Mouse (Mus musculus) cerebellum, adult (tissue): ENCODE results near the gene Eif2ak4.

ENCODE experiments used
- ATAC-seq: cut with Nextera tagmentation; 2 replicates; pipeline ENCODE4 v1.9.2; 2017; ENCODE audit warnings: mild to moderate bottlenecking, moderate library complexity, mixed read lengths; ENCODE audit not compliant: insufficient number of reproducible peaks, low FRiP score, low TSS enrichment

Gene Eif2ak4

DNA sequence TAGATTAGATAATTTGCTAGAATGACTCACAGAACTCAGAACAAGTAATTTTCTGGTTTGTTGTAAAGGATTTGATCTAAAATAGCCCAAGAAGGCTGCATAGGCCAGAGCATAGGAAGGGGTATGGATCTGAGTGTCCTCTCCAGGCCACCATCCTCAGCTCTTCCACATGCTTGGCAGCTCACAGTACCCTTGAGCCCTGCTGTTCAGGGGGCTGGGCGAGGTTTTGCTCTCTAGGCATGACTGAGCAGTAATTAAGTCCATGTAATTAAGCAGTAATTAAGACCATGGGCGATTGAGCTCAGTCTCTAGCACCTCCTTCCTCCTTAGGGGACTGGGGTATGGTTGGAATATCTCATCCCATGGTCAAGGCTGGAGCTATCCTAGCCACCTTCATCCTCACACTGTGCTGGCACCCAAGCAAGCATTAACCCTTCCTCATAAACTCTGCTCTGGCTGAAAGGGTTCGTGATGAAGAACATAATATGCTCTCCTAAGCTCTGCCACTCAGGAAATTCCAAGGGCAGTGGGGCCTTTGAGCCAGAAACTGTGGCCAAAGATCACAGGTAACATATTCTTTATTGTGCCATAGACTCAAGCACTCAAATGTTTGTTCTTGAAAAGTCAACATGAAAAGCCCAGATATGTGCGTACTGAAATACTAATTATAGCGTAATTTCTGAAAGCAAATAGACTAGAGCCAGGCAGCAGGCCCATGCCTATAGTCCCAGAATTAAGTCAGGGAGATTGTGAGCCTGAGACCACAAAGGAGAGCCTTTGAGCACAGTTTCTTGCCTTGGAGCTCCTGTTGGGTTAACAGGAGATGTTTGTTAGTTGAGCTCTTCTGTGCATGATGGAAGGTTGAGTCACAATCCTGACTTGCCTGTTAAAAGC, 13.7 kb downstream of the Eif2ak4 start:
- ATAC-seq, result no peak

DNA sequence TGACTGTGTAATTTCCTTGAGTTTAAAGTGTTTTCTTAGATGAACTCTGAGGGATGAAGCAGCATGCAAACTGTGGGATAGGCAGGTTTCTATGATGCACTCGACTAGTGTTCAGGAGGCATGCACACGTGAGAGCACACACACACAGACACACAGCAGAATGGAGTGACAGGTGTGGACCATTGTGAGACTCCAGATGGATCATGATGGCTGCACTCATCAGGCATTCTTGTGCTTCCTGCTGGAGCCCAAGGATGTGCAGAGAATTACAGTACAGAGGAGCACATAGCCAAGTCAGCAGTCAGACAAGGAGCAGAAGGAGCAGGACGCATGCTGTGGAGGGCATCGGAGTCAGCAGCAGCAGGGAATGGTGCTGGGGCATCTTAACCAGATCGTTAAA, 15.9 kb downstream of the Eif2ak4 start:
- 0 out of 2 replicates have a peak, but pooled peaks have one; percentile 39 for ATAC-seq

DNA sequence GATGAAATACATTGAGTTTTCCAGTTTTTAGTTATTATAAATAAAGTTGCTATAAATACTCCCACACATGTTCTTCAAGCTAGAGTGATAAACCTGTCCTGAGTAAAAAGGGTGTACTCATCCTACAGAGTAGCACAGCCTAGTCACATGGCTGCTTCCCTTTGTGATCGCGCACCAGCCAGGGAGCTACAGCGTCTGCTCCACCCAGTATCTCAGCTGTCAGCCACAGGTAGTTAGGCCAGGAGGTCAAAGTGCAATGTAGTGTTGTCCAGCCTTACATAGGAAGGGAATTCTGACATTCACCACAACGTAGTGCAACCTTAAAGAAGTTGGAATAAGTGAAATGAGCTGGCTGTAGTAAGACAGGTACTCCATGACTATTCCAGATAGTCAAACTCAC, 17.1 kb downstream of the Eif2ak4 start:
- no peak for ATAC-seq

DNA sequence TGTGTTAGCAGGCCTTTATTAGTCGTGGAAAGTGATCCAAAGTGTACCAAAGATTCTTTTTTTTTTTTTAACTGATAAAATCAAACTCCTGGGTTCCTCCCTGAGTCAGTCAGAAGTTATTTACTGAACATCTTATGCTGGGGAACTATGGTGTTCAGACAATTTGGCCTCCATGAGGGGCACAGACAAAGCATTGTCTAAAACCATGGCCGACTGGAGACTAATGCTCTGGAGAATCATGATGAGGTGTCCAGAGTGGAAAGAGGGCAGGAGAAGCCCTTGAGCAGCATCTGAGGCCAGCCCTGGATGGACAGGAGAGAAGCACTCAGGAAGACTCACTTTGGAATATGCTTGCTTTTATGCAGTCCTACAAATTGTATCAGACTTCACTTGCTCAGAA, 18.4 kb downstream of the Eif2ak4 start:
- ATAC-seq, result no peak

DNA sequence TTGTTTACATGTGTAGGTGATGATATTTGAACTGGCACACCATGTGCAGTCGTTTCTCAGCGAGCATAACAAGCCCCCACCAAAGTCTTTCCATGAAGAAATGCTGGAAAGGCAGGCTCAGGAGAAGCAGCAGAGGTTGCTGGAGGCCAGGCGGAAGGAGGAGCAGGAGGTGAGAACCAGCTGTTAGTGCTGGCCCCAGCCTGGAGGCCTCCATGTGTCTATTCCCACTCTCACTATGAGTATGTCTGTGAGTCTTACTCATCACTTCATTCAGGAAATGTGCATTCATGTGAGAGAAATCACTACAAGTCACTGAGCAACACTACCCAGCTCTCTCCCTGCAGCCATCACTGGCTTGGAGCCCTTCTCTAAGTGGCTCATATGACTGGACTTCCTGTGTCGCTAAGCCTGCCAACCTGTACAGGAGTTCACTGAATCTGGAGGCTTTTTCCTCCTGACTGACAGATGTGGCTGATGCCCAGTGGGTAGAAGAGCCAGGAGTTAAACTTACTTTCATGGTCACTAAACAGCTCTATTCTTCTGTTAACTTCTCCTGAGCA, 20.0 kb downstream of the Eif2ak4 start:
- no peak for ATAC-seq

DNA sequence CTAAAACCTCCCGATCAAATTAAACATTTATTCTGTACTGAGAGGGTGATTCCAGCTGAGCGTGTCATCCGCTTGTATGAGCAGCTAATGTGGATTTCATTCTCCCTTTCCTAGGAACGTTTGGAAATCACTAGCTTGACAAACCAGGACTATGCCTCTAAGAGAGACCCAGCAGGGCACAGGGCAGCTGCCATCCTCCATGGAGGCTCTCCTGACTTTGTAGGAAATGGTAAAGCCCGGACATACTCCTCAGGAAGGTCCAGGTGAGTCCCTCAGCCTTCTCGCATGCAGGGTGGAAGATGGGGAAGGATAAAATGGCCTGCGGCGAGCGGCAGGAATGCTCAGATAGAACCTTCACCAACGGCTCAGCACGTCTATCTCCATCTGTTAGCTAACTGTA, 24.4 kb downstream of the Eif2ak4 start:
- no peak for ATAC-seq

DNA sequence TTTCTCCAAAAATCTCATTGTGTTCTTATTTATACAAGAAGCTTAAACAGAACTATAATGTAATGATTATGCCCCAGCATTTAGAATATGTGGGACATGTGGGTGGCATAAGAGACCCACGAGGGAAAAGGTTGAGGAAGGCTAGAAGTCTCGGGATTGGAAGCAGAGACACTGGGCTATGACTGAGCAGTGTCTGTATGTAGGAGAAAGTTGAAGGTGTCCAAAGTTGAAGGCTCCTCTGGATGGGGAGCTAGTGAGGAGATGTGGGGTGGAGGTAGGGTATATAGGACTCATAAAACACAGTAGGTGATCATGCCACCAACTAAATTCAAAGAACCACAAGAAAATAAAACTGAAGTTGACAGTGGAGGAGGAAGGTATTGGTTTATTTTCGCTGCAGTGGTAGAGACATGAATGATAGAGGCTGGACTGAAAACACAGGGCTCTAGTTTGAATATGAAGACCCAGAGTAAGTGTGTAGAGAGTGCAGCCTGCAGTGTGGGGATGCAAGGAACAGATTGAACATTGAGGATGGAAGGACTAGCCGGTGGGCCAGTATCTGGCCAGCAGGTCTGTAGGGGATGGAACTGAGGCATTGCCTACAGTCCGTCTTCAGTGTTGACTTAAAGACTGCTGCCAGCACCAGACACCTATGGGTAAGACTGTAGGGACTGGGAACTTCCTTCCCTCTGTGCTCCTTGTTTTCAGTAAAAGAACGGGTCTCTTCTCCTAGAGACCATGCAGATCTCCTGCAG, 27.4 kb downstream of the Eif2ak4 start:
- no peak for ATAC-seq

DNA sequence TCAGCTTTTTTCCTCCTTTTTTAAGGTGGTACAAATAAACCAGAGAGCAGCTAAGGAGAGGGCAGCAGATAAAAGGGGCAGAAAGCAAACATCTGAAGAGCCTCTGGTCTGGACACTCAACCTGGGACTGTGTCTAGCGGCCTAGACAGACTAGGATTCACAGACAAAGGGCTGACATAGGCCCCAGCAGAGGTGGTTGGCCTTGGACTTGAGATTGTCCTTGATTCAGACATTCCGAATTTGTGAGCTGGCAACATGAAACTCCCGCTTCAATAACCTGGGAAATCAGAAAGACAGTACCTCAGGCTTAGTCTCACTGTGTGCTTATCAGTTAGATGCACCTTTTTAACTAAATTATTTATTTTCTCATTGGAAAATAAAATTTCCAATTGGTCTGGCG, 29.7 kb downstream of the Eif2ak4 start:
- no peak for ATAC-seq

DNA sequence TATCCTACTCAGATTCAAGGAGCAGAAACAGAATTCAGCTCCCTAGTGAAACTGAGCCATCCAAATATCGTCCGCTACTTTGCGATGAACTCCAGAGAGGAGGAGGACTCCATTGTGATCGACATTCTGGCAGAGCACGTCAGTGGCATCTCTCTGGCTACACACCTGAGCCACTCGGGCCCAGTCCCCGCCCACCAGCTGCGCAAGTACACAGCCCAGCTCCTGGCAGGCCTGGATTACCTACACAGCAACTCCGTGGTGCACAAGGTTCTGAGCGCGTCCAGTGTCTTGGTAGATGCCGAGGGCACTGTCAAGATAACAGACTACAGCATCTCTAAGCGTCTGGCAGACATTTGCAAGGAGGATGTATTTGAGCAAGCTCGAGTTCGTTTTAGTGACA, 33.5 kb downstream of the Eif2ak4 start:
- ATAC-seq, result no peak

DNA sequence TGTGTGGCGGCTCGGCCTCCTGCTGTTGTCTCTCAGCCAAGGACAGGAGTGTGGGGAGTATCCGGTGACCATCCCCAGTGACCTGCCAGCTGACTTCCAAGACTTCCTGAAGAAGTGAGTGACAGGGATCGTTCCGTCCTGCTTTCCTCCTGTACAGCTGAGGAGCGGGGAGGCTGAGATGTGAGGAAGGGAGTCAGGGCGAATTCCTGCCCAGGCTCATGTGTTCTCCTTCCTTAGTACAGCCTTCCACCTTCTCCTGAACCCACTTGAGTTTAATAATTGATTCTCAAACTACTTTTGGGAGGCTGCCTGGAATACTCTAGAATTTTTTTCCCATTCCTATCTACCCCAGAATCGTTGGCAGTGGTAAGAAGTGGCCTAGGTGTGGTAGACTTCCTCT, 34.0 kb downstream of the Eif2ak4 start:
- ATAC-seq, result no peak

DNA sequence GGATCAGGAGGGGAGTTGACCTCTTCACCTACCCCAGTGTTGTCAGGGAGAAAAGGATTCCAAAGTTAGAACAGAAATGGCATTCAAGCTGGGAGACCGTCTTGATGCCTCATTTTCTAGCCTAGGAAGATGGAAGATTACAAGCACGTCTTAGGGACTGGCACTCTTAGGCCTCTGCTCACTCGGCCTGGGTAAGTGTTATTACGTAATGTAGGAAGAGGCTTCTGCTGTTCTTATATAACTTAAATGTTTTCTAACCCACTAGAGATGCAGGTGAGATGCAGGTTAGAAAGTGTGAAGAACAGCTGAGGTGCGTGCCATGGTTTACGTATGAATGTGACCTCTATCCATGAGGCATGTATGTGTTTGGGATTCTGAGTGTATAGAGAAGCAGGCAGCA, 39.9 kb downstream of the Eif2ak4 start:
- ATAC-seq, result no peak

DNA sequence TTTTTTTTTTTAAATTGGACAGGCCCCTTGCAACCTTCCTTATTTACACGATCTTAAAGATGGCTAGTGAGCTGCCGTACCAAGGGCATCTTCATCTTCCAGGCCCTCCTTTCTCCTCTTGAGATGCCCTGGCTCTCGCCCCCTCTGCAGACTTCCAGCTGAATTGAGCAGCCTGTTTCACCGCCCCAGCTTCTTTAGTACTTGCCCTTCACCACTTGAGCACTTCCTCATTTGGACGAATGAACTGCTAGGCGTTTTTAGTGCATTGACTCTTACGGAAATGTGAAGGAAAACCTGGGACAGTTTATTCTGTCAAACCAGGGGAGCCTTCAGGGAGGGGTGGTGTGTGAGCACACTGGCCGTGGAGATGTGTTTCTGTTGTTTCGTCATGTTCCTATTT, 40.9 kb downstream of the Eif2ak4 start:
- ATAC-seq, result no peak

DNA sequence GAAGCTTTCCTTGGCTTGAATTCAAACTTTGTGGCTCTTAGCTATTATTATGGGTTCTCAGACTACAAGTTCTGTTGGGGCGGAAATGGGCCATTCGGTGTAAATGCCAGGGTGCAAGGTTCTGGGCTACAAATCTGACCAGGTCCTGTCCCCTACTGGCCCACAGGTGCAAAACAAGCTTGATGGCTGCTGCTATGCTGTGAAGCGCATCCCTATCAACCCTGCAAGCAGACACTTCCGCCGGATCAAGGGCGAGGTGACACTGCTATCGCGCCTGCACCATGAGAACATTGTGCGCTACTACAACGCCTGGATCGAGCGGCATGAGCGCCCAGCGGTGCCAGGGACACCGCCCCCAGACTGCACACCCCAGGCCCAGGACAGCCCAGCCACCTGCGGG, 42.2 kb downstream of the Eif2ak4 start:
- no peak for ATAC-seq

DNA sequence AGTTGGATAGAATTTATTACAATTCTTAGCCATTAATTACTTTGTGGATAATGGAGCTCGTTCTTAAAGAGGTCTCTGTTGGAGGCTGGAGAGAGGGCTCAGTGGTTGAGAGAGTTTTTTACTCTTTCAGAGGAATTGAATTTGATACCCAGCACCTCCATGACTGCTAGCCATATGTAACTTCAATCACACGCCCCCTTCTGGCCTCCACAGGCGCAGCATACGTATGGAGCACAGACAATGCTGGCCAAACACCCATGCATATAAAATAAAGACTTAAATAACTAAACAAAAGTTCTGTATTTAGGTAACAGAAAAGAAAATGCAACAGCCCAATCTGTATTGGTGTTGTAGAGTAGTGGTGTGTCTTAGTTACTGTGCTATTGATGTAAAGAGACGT, 43.2 kb downstream of the Eif2ak4 start:
- ATAC-seq, result no peak

DNA sequence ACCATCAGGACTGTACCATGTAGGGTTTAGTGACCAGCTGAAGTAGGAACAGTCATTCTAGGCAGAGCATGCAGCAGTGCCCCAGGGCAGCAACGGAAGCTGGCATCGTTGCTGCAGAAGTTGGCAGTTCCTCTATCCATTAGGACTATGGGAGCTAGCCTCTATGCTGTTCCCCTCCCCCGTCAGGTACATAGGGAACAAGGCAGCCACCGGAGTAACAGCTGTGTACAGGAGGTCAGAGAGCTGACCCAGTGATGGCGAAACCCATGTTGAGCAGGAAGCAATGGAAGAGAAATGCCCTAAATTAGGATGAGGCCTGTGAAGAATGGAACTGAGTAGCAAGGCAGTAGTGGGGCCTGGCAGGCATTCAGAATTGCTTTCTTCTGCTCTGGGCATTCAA, 53.8 kb downstream of the Eif2ak4 start:
- ATAC-seq, result no peak

DNA sequence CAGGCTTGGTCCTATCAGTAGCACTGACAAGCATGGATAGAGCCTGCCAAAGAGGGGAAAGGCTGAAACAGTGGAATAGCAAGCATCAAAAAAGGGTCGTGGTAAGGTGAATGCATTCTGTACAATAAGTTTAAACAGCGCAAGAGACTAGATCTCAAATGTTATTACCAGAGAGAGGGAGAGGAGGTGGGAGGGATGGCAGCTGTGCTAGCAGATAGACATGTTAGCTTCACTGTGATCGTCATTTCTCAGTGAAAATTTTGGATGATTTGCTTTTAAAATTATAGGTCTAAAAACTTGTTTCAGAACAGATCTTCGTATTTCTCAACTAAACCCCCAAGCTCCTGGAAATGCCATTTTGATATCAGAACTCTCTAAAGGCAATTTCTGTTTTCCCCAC, 54.3 kb downstream of the Eif2ak4 start:
- no peak for ATAC-seq

DNA sequence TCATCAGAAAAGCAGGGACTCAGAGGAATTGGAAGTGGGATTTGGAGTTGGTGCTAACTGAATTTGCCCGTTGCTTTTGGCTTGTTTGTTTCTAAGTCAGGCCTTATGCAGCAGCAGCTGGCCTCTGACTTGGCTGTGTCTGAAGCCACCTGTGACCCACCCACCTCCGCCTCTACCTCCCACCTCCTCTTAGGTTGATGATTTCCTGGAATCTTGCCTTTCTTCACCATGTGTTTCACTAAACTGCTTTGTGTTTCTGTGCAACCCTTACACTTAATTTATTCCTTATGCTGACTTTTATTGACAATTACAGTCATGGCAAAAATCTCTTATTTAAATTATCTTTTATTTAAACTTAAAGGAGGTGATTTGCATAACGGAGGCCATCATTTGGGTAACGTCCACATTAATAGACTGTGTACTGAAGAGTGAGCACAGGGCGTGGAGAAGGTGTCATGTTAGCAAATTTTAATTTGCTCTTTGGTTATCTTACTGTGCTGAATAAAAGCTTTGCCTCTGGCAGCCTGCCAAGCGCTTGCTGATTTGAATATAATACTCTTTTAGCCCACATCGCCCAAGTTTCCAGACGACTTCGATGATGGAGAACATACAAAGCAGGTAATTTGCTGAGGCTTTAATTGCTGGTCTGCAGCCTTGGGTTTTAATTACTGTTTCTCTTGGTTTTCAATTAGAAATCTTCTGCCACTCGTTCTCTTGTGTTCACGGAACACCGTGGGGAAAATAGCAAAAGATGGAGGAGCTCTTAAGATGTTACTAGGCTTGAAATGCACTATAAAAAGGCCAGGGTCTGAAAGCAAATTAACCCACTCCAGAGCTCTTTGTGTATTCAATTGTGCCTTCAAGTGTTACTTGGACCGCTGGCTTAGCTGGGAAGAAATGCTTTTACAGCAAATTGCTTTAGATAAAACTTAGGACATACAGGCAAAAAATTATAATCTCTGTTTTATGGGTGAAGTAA, 57.6 kb downstream of the Eif2ak4 start:
- no peak for ATAC-seq

DNA sequence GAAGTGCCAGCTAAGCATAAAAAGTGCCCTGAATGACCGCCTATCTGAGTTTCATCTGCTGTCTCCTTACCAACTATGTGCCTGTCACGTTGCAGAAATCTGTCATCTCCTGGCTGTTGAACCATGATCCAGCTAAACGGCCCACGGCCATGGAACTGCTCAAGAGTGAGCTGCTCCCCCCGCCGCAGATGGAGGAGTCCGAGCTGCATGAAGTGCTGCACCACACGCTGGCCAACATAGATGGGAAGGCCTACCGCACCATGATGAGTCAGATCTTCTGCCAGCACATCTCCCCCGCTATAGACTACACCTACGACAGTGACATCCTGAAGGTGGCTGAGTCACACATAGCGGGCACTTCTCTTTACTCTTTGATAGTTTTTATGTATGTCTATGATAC, 59.8 kb downstream of the Eif2ak4 start:
- ATAC-seq, result no peak

DNA sequence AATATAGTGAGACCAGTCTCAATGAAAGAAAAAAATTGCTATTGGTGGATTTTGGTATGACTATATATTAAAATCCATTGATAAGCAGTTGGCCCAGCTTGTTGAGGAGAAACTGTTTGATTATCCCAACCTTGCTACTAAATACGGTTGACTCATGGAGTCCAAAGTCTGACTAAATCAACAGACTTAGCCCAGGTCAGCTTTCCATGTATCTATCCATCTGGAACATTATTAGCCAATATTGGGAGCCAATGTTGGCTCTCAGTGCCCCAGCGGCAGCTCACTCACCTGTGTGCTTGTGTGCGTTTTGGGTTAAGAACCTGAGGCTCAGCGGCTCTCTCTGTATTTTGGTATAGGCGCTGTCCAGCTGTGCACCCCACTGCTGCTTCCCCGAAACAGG, 62.6 kb downstream of the Eif2ak4 start:
- ATAC-seq, result no peak

DNA sequence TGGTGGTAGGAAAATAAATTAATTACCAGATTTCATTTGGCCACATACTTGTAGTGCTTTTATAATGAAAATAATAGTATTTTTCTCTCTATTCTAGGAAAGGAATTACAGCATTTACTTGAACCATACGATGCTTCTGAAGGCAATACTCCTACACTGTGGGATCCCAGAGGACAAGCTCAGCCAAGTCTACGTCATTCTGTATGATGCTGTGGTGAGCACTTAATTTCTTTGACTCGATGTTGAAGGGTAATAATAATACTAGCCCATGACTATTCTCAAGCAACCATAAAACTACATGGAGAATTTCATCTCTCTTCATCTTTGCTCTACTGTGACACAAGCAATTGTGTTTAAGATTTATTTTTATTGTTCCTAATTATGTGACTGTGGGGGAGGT, 68.6 kb downstream of the Eif2ak4 start:
- no peak for ATAC-seq
